Mouse (Mus musculus): ENCODE data around the gene Diras1. TPM values are rescaled to one million over a fixed set of nuclear protein-coding genes. Genes with fewer than 3 reads are reported as not detected.

The Diras1 gene
- total and polyA plus RNA-seq, 3 experiments: not detected

GRCm38 (mm10) chr10:80987709-80988441 lies 37.6 kb downstream of the Diras1 start:
- H3K79me2 ChIP-seq (replicated peaks; ENCODE audit: control insufficient read depth, extremely low read depth, insufficient read depth, poor library complexity, severe bottlenecking): no peaks in the 10 kb centered on the region
- in situ Hi-C loops (cut with MboI; ENCODE audit: low pct_ligation_motif_present, low pct_unique_long_range_greater_than_20kb, low sequenced_read_pairs): no loop called here
- no peak overlapping the region for H3K4me2 ChIP-seq (ENCODE audit: insufficient read depth, low read depth, poor library complexity, severe bottlenecking)
- no peaks in the 10 kb centered on the region for H3K36me3 ChIP-seq (replicated peaks in 1 of 2; ENCODE audit: control insufficient read depth in 1 of 2, insufficient read depth in 1 of 2, low read length in 1 of 2)
- H3K4me3 ChIP-seq (replicated peaks in 1 of 3; ENCODE audit: low read depth in 2 of 3, low read length in 2 of 3, poor library complexity in 1 of 3): no peak overlapping the region
- peaks cover 18% of the 10 kb centered on the region for H3K27me3 ChIP-seq (replicated peaks)
- TF ChIP-seq RCOR1 (conservative IDR thresholded peaks at IDR 0.05; ENCODE audit: low read depth, low read length) (no peak), MAX (IDR thresholded peaks at IDR 0.05; ENCODE audit: low read length) (0 out of 2 replicates have a peak, but pooled peaks have one; percentile 27), MYC (IDR thresholded peaks at IDR 0.05; ENCODE audit: low read depth, low read length) (no peak), TBP (conservative IDR thresholded peaks at IDR 0.05; ENCODE audit: low read depth, low read length) (no peak), PAX5 (IDR thresholded peaks at IDR 0.05; ENCODE audit: low read length) (no peak), CHD2 (IDR thresholded peaks at IDR 0.05; ENCODE audit: low read length) (no peak), GABPA (IDR thresholded peaks at IDR 0.05; ENCODE audit: insufficient replicate concordance, low read depth, low read length) (no peak), IRF4 (IDR thresholded peaks at IDR 0.05; ENCODE audit: low read depth, low read length) (peak; percentile 12; the same call in 1 of the 2 replicates), MAFK (IDR thresholded peaks at IDR 0.05; ENCODE audit: insufficient replicate concordance, low read length) (no peak), CHD1 (IDR thresholded peaks at IDR 0.05; ENCODE audit: low read depth, low read length) (no peak), NELFE (IDR thresholded peaks at IDR 0.05; ENCODE audit: low read depth, low read length) (peak; percentile 37; the same call in 1 of the 2 replicates), UBTF (IDR thresholded peaks at IDR 0.05; ENCODE audit: low read depth, low read length) (no peak), SMC3 (IDR thresholded peaks at IDR 0.05; ENCODE audit: low read depth, low read length) (peak; percentile 99), NRF1 (IDR thresholded peaks at IDR 0.05; ENCODE audit: low read depth, low read length) (no peak), USF2 (conservative IDR thresholded peaks at IDR 0.05; ENCODE audit: low read depth, low read length) (no peak), RAD21 (IDR thresholded peaks at IDR 0.05; ENCODE audit: low read depth, low read length) (peak; percentile 91), BHLHE40 (IDR thresholded peaks at IDR 0.05; ENCODE audit: low read depth, low read length) (peak; percentile 62), CTCF (conservative IDR thresholded peaks at IDR 0.05 in 1 of 2, IDR thresholded peaks at IDR 0.05 in 1 of 2; ENCODE audit: low read depth in 2 of 2, low read length in 2 of 2) (peak; percentile 58 to 98), MXI1 (IDR thresholded peaks at IDR 0.05; ENCODE audit: low read depth, low read length) (peak; percentile 39; the same call in 1 of the 2 replicates), HCFC1 (IDR thresholded peaks at IDR 0.05; ENCODE audit: low read depth, low read length) (no peak), ZC3H11A (IDR thresholded peaks at IDR 0.05; ENCODE audit: low read depth, low read length) (peak; percentile 91), ZNF384 (IDR thresholded peaks at IDR 0.05; ENCODE audit: low read depth, low read length) (peak; percentile 66), POLR2AphosphoS2 (IDR thresholded peaks at IDR 0.05; ENCODE audit: low read depth, low read length) (no peak), MEF2A (IDR thresholded peaks at IDR 0.05; ENCODE audit: borderline replicate concordance, low read depth, low read length) (peak; percentile 58; the same call in 1 of the 2 replicates), SIN3A (IDR thresholded peaks at IDR 0.05; ENCODE audit: low read length) (peak; percentile 80), POLR2A (IDR thresholded peaks at IDR 0.05; ENCODE audit: low read depth, low read length) (no peak), ELF1 (IDR thresholded peaks at IDR 0.05; ENCODE audit: low read depth, low read length) (no peak), USF1 (IDR thresholded peaks at IDR 0.05; ENCODE audit: low read depth, low read length) (no peak), ZKSCAN1 (IDR thresholded peaks at IDR 0.05; ENCODE audit: borderline replicate concordance, low read depth, low read length) (no peak), MAZ (IDR thresholded peaks at IDR 0.05; ENCODE audit: low read depth, low read length) (no peak), TCF12 (IDR thresholded peaks at IDR 0.05; ENCODE audit: low read depth, low read length) (peak; percentile 14; the same call in 1 of the 2 replicates), EP300 (IDR thresholded peaks at IDR 0.05; ENCODE audit: low read length) (no peak; the same call in 1 of the 2 replicates), JUN (IDR thresholded peaks at IDR 0.05; ENCODE audit: insufficient read depth, low read depth, low read length) (no peak), ZMIZ1 (IDR thresholded peaks at IDR 0.05; ENCODE audit: low read depth, low read length) (no peak), JUND (conservative IDR thresholded peaks at IDR 0.05; ENCODE audit: low read depth, low read length) (no peak), ETS1 (conservative IDR thresholded peaks at IDR 0.05; ENCODE audit: low read depth, low read length) (no peak), KAT2A (IDR thresholded peaks at IDR 0.05; ENCODE audit: insufficient replicate concordance, low read length) (no peak), E2F4 (IDR thresholded peaks at IDR 0.05; ENCODE audit: insufficient replicate concordance, low read depth, low read length) (no peak)
- dilution Hi-C loops (cut with MboI; ENCODE audit: extremely low pct_ligation_motif_present, extremely low pct_unique_long_range_greater_than_20kb, low sequenced_read_pairs): no loop called here
- no peak overlapping the region for H3K9ac ChIP-seq (ENCODE audit: insufficient read depth, low read depth)
- H3K4me1 ChIP-seq (ENCODE audit: control insufficient read depth in 1 of 2, insufficient read depth in 2 of 2): peaks cover 29 to 79% of the 10 kb centered on the region in 2 experiments
- H3K9me3 ChIP-seq (replicated peaks; ENCODE audit: low read length): peaks cover 3% of the 10 kb centered on the region
- peak; percentile 82 for DNase-seq (ENCODE audit: extremely low read depth)
- H3K27ac ChIP-seq (ENCODE audit: insufficient read depth, low read depth): no peak overlapping the region
